ENCODE assay signal across 8 mouse cellular contexts in genomic region chr11:107545747-107546476, GRCm38 (mm10). TPM values are rescaled to one million over a fixed set of nuclear protein-coding genes. Genes with fewer than 3 reads are reported as not detected.
DNase-seq lines count a peak whose midpoint lies in the region; ATAC-seq and TF ChIP-seq lines count a peak whose summit lies in the region.

No protein-coding gene starts in this region.

- H3K4me3 ChIP-seq in forebrain, embryonic 13.5 days: peak overlapping the region; percentile 96
- peak overlapping the region; percentile 91 for H3K4me3 ChIP-seq in midbrain, embryonic 12.5 days
- no peak overlapping the region for H3K4me3 ChIP-seq in gastrocnemius, adult 2 months

- H3K9me3 ChIP-seq in forebrain, embryonic 13.5 days (replicated peaks): no peaks in the 10 kb centered on the region
- H3K9me3 ChIP-seq in midbrain, embryonic 12.5 days: no peaks in the 10 kb centered on the region

- H3K36me3 ChIP-seq in forebrain, embryonic 13.5 days (ENCODE audit: poor library complexity, severe bottlenecking): peaks cover 15% of the 10 kb centered on the region; the same call in 1 of the 2 replicates
- H3K36me3 ChIP-seq in midbrain, embryonic 12.5 days: 0 out of 2 replicates have a peak, but pooled peaks cover 3% of the 10 kb centered on the region

- H3K9ac ChIP-seq in forebrain, embryonic 13.5 days: no peak overlapping the region
- no peak overlapping the region for H3K9ac ChIP-seq in midbrain, embryonic 12.5 days (replicated peaks)

- no peak overlapping the region for H3K27ac ChIP-seq in forebrain, embryonic 13.5 days
- no peak overlapping the region for H3K27ac ChIP-seq in midbrain, embryonic 12.5 days (replicated peaks)
- H3K27ac ChIP-seq in gastrocnemius, adult 2 months: no peak overlapping the region

- peaks cover 22% of the 10 kb centered on the region for H3K4me1 ChIP-seq in forebrain, embryonic 13.5 days
- H3K4me1 ChIP-seq in midbrain, embryonic 12.5 days: peaks cover 18% of the 10 kb centered on the region

- H3K4me2 ChIP-seq in forebrain, embryonic 13.5 days: peak overlapping the region; percentile 100
- H3K4me2 ChIP-seq in midbrain, embryonic 12.5 days (replicated peaks): peak overlapping the region; percentile 99

- peak; percentile 10 for DNase-seq in embryo, embryonic 10.5 days (ENCODE audit: low spot score)
- no peak for DNase-seq in embryo, embryonic 10 days (ENCODE audit: low spot score)
- DNase-seq in kidney, postnatal 25 days: peak; percentile 29 to 71
- no peak for DNase-seq in frontal cortex, postnatal 14 days (ENCODE audit: low spot score in 2 of 2)
- DNase-seq in gastrocnemius, adult 2 months: no peak
- DNase-seq in layer of hippocampus, adult 9-10 months (ENCODE audit: low spot score): no peak

- WGBS in forebrain, embryonic 13.5 days: 16% methylated on average over 13 of the region's 13 CpGs
- 22% methylated on average over 13 of the region's 13 CpGs for WGBS in midbrain, embryonic 12.5 days

- no peak for TF ChIP-seq CTCF in gastrocnemius, adult 2 months (IDR thresholded peaks at IDR 0.05)

- no peak for ATAC-seq in forebrain, embryonic 13.5 days
- ATAC-seq in midbrain, embryonic 12.5 days (ENCODE audit: low FRiP score, low read depth): no peak

- intact Hi-C loops in gastrocnemius, adult 2 months (cut with DNase I): no loop called here

- no peaks in the 10 kb centered on the region; the same call in 1 of the 2 replicates for H3K27me3 ChIP-seq in forebrain, embryonic 13.5 days
- peaks cover 17% of the 10 kb centered on the region for H3K27me3 ChIP-seq in midbrain, embryonic 12.5 days

RNA-seq across cellular contexts. Expression of gene Helz, which starts 1.8 kb away (rescaled TPM):
- polyA plus RNA-seq in forebrain, embryonic 13.5 days (2015; fragmentation: Nextera tagmentation; extraction: Ambion mirVana): 15.6 and 15.9 TPM in 2 replicates
- 20.4 and 25.9 TPM in 2 replicates for polyA plus RNA-seq in midbrain, embryonic 12.5 days (2016; fragmentation: Nextera tagmentation; extraction: Ambion mirVana)
- 10 to 100 TPM; 16.2 to 21.1 TPM for total RNA-seq in gastrocnemius, adult 2 months (2021)

Comparison
In these comparisons a context has a peak if more than half of its experiments do, and no peak if none do; other contexts are left out.
1. DNase-seq: peak in embryo, embryonic 10.5 days (single experiment) and kidney, postnatal 25 days (2 of 2); none in embryo, embryonic 10 days (single experiment), frontal cortex, postnatal 14 days (0 of 2), gastrocnemius, adult 2 months (single experiment) and layer of hippocampus, adult 9-10 months (single experiment).